Mouse (Mus musculus) embryo, embryonic 11 days (tissue): ENCODE measurements around the gene Atcay.

ENCODE experiments used
- DNase-seq: peaks from one replicate; pipeline ENCODE4 v3.0.0-alpha.2; 2015

Atcay gene

DNA sequence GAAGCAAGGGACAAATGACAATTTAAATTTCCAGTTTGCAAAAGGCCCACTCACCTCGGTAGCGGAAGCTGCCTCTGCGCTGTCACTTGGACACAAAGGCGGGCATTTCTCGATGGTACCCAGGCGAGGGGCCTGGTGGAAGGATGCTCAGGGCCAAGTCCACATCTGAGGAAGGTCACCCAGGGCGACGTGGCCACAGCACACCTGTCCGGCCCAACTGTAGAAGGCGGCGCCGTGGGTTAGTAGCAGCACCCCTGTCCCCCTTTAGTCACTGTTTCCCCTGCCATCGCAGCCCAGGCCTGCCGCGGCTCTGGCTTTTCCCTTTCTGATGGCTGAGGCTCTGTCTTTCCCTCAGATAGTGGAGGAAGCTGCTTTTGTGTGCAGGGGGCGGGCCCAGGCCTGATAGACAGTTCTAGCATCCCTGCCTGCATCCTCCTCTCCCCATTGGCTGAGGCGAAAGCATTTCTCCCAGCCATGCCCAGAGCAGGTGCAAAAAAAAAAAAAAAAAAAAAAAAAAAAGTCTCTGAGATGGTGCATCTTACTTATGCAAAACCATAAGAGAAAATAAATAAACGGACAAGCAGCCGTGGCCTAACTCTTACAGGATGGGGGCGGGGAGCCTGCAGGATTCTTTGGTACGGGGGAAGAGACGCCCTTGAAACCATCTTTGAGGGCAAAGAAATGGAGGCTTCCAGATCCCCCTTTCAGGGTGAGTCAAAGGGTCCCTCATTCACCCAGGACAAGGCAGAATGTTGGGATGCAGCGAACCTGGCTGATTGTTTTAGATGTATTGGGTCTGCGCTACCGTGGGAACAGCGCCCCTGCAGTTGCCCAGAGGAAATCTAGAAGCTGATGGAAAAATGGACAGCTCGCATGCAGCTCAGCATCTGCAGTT lies at the start of gene Atcay:
Gene Atcay, minus strand, starts transcription at position 396 of the 895 bp plus-strand sequence.
- peak; percentile 61 for DNase-seq

DNA sequence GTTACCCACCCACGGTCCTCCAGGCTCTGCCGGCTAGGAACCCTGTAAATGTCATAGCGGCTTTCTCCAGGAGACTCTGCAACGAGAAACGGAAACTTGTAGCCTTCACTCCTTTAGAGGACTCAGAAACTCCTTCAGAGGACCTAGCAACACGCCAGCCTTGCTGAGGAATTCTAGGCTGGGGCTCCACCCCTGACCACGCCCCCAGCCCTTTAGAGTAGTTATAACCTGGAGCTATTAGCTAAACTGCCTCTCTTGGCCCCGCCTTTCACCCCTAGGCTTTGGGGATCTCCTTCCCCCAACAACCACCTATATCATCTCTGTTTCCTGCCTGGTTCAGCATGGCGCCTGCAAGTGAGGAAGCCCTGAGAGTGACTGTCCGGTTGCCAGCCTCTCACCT lies 48.9 kb upstream of the Atcay start:
- peak; percentile 51 for DNase-seq

DNA sequence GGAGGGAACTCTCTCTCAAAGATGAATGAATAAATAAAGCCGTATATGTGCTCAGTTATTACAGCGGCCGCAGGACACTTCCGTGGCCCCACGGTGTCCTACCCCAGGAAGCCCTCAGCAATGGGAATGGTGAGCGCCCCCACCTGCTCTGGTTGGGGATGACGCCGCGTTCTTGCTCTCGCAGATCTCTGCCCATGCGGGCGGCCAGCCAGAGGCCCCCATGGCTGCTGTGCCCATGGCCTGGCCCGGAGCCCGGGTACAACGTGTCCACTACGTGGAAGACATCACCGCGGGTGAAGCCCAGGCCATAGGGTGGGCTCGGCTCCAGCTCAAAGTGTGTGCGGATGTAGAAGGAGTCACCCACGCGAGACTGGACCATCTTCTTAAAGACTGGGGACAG lies 47.0 kb upstream of the Atcay start:
- no peak for DNase-seq

DNA sequence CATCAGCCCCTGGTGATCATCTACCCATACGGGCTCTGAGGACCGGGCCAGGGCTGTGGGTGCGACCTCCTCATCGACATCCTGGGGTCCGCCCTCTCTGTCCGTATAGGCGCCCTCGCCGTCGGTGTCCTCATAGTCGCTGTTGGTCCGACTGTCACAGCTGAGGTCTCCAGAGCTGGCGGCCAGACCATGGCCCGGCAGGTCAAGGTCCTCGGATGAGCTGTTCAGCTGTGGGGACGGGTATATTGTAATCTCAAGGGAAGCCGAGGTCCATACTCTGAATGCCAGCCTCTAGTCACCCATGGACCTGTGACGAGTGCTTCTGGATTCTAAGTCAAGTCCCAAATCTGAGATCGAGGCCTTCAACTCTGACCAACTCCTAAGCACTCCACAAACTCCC lies 43.2 kb upstream of the Atcay start:
- no peak for DNase-seq

DNA sequence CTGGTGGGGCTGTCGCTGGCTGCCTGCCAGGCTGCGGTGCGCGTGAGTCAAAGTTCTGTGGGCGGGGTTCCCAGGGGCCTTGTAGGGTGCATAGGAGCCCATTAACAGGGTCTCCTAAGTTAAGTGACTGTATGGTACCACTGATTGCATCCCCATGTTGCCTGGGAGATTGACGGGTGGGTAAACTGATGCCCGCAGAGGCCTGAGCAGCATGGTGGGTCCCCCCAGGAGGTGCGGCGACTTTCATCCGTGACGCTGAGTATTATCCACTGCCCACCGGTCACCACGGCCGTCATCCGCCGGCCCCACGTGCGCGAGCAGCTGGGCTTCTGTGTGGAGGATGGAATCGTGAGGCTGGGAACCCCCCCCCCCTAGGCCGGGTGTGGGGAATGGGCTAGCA lies 41.7 kb upstream of the Atcay start:
- DNase-seq, result no peak

DNA sequence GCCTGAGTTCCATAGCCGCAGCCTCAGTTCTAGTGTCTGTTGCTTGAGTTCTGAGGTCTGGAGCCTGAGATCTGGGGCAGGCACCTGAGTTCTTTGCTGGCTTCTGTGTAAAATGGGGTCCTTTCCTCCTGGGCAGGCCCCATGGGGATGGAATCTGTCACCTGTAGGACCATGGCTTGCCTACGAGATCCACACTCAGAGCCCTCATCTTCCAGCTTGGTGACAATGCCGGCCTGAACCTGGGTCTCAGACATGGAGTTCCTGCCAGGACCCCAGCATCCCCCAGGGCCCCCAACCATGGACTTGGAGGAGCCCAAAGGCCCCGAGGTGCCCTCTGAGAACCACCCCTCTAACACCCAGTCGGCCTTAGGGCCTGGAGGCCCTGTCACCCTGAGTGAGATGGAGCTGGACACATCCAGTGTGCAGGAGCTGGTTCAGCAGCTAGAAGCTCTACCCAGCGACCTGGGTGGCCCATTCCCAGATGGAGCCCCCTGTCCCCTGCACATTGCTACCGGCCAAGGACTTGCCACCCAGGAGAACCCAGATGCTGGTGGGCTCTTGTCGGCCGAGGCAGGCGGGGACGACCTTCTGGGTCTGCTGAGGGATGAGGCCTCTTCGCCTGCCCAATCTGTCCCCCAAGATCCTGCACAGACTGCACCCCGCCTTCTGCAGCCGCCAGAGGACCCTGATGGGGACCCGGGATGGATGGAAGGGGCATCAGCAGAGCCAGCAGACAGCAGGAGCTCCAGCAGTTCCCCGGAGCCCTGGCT lies 38.2 kb upstream of the Atcay start:
- DNase-seq, result no peak

DNA sequence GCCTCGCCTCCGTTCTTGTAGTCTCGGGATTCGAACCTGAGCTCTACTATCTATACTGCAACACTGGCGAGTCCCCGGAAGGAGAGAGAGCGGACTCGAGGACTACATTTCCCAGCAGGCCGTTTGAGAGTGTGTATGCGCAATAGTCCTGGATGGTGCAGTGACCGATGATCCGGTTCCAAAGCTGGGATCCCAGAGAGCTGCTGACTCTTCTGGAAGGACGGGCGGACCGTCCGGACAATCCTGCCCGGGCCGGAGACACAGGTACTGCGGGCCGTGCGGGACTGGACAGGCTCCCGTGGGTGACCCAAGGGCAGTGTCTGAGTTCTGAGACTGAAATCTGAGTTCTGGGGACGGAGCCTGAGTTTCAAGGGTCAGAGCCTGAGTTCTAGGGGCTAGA lies 37.4 kb upstream of the Atcay start:
- DNase-seq, result peak; percentile 92

DNA sequence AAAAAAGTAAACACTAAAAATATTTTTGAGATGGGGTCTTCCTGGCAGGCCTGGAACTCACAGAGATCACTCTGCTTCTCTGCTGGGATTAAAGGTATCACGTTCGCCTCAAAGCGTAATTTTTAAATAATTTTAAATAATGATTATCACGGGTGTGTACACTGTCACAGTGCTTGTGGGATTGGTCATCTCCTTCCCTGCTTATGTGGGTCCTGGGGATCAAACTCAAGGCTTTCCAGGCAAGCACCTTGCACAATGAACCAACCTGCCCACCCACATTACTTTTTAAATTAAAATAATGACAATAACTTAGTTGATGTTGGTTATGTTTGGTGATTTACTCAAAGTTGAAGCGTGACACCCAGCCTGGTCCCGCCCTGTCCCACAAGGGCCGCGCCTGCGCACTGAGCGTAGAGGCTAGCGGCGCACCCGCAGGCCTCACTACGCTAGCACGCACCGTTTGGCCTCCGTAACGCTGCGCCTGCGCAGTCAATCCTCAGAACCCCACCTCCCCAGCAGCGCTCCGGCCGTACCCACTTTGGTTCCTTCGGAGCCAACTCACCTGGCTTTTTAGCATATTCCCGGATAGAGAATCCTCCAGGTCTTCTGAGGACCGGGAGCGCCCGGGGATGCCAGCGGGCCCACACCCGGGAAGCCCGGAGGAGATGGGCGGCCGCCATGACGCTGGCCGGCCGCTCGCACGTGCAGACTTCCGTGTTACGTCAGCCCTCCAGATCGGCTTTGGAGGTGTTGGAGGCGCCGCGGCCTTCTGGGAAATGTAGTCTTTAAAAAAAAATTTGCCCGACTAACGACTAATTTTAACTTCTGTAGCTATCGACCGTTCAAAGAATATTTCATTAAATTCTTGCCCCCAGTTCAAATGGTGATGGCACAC lies 35.8 kb upstream of the Atcay start, which contains the start of the genes Mrpl54 and Apba3:
Gene Mrpl54, minus strand, starts transcription at position 724 of the 895 bp plus-strand sequence.
Gene Apba3, plus strand, starts transcription at position 750 of the 895 bp plus-strand sequence.
- peak; percentile 100 for DNase-seq

DNA sequence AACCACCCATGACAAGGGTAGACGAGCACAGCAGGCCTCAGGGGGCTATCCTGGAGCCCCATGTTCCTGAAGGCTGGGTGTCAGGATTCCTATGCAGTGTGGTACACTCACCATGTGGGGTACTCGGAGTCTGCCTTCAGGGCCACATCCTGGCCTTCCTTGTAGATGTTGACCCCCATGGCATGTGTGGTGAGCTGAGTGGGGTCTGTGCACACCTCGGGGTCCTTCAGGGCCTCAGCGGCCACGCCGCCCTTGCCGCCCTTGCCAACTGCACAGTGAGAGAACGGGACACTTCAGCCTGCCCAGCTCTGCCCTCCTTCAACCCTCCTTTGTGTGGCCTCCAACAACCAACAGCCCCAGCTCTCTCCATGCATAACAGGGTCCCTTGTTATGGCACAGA lies 34.9 kb upstream of the Atcay start:
- DNase-seq, result no peak

DNA sequence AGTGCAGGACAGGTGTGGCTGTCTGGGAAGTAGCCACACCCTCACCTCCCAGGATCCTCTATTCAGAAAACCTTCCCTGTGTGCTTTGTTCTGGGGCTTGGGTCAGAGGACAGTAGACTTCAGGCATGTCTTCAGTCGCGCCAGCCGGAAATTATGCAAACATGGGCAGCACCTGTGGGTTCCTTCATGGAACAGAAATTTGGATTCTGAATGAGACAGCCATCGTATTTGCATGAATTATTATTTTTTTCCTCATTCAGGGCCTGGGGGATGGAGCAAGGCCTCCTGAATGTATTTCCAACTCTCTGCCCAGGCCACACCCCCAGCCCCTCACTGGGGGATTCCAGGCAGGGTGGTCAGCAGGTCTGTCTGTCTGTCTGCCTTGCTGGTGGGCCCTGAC lies 30.4 kb upstream of the Atcay start:
- no peak for DNase-seq

DNA sequence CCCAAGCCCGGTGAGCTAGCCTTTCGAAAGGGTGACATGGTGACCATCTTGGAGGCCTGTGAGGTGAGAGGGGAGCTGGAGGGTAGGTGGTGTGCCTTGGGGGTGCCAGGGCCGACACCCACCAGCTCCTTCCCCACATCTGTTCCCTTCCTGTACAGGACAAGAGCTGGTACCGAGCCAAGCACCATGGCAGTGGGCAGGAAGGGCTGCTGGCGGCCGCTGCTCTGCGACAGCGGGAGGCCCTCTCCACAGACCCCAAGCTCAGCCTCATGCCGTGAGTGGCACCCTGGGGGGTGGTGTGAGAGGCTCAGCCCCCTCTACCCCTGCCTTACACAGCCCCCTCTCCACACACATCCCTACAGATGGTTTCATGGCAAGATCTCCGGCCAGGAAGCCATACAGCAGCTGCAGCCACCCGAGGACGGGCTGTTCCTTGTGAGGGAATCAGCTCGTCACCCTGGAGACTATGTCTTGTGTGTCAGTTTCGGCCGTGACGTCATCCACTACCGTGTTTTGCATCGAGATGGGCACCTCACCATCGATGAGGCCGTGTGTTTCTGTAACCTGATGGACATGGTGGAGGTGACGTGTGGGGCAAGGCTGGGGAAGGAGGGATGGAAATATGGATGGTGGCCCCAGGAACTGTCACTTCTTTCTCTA lies 28.7 kb upstream of the Atcay start:
- DNase-seq, result no peak

DNA sequence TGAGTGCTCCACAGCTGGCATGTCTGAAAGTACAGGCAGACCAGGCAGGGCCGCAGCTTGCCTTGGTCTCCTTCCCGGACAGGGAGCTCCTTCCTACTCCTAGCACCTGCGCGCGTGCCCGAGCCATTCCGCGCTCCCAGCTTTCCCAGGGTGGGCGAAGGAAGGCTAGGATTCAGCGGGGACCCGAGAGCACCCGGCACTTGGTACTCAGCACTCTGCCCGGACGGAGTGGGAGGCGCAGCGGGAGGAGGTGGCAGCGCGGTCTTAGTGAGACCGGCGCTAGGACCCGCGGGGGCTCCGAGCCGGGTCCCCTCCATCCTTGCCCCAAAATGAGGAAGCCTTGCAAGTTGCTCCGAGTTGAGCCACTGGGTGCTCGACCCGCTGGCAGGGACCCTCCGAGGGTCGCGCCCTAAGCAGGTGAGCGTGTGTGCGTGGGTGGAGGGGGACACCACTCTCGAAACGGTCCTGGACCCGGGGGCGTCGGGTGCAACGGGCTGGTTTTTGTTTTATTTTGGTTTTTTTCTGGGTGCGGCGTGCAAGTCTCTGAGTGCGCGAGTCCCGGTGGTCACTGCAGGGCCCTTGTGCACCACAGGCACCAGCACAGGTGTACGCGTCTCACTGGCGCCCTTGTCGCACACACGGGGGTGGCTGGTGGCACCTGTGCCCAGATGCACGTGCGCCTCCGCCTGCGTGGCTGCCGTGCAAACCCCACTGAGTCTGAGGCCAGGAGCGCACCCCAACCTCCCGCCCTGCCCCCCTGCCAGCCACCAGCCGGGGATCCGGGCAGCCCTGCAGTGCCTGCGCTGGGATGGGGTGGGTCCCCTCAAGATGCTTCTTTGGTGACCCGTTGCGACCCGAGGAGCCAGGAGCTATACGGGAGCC lies 26.8 kb upstream of the Atcay start:
- DNase-seq, result peak; percentile 57

DNA sequence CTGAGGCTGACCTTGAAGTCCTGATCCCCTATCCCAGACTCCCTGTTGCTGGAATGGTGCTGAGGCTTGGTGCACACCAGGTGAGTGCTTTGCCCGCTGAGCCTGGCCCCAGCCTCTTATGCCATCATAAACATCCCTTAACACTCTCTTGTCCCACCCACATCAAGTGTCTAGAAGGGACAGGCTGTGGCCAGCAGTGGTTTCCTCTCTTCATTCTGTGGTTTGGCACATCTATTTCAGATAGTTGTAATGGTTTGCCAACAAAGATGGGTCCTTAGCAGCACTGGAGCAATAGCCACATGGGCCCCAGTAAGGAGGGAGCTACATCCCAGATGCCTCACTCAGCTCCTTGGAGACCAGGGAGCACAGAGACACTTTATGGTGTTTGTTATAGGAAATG lies 24.3 kb upstream of the Atcay start:
- DNase-seq, result no peak

DNA sequence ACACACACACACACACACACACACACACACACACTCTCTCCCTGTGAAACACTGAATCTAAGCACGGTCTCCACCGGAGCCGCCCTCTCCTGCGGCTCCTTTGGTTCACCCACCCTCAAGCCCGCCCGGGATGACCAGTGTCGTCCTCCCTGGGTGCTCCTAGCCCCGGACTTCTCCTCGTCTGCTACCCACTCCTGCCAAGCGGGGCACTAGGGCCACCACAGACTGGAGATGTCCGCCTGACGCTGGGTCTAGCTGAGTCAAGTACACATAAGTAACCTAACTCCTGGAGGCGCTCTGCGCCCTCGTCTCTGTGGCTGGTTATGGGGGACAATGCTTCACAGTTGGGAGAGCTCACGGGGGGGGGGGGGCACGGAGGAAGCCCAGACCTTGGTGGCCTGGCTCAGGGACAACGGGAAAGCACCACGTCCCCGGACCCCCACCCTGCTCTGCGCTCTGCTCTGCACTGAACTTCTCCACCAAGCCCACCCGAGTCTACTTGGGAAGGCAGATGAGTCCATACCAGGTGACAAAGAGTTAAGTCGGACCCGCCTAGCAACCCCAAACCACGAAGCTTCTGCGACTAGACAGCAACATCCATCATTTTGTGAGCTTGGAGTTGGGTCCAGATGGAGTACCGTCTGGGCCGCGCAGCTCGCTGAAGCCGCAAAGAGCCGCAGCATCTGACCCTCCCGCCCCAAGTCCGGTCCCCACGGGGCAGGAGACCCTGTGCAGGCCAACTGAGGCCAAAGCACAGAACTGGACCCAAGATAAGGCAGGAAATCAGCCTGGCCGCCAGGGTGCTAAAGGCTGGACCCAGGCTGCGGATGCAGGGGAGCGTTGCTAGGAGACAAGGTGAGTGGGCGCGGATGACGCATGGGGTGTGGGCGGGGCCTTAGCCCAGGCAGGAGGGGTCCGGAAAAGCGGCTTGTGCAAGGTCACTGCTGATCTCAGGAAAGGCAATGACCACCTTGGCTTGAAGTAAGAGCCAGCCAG lies 22.1 kb upstream of the Atcay start, which contains the start of gene Matk:
Gene Matk, plus strand, starts transcription at position 512 of the 996 bp plus-strand sequence.
- DNase-seq, result peak; percentile 81

DNA sequence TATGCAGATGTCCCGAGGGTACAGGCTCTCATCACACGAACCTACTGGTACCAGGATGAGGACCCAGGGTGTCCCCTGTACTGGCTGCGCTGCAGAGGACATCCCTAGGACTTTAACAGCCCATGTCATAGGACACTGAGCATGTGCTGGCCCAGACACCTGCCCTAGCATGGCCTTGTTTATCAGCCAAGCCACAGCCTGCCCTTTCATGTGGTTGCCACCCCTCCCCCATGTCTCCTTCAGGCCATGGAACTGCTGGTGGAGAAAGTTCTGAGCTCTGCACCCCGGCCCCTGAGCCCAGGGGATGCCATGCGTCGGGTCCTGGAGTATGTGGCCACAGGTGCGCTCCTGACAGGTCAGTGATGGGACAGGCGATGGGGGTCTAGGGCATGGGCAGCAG lies 18.8 kb upstream of the Atcay start:
- no peak for DNase-seq

DNA sequence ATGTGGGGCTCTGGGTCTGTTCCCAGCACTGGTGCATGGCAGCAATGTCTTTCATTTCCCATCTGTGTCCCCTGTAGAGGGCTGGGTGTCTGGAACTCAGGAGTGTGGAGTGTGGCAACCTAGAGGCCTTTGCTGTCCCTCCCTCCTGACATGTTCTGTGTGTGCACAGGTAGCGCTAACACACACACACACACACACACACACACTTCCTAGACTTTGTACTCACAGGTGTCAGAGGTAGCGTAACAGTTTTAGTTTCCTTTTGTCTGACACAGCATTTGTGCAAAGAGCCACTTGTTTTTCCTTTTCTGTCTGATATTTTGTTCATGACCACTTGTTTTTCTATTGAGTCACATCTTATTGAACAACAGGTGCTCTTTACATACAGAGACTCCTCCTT lies 17.2 kb upstream of the Atcay start:
- DNase-seq, result no peak

DNA sequence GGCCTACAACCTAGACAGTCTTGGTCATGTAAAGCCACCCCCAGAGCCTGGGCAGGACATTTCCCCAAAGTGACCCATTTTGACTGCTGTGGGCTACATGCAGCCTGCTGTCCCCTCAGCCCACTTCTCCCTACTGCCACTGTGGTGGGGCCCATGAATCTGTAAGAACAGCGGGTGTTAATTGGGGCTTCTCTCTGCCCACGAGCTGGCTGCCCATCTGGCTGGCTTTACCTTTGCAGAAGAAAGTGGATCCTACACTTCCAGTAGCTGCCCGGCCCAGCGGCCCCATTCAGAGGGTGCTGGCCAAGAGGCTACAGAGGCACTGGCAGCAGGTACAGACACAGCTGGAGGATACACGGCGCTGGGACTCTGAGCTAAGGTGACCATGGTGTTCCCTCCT lies 14.5 kb upstream of the Atcay start:
- no peak for DNase-seq

DNA sequence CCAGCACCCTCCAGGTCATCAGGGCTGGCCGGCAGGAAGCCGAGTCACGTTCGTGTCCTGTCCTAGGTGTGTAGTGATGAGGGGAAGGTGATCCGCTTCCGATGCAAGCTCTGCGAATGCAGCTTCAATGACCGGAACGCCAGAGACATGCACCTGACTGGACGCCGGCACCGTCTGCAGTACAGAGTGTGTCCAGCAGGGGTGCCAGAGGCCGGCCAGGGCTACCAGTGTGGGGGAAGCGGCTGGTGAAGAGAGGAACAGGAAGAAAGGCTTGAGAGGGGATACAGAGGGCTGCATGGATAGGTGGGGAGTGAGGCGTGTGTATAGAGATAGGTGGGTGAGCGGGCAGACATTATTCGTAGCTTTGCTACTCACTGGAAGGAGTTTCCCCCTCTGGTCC lies 14.0 kb upstream of the Atcay start:
- peak; percentile 81 for DNase-seq

DNA sequence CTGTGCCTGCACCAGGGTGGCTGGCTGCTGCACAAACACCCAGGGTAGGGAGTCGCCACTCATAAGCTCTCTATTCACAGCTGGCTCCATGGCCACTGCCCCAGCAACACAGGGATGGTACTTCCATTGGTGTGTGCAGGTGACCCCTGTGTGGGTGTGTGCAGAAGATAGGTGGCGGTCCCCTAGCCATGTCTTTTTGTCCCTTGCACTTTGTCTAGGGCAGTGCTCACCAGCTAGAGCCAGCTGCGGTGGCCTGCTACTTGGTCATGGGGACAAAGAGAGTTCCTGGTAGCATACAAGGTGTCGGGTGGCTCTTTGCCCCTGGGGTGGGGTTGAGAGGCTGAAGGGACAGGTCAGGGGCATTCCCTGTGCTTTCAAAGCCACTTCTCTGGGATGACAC lies 13.5 kb upstream of the Atcay start:
- no peak for DNase-seq

DNA sequence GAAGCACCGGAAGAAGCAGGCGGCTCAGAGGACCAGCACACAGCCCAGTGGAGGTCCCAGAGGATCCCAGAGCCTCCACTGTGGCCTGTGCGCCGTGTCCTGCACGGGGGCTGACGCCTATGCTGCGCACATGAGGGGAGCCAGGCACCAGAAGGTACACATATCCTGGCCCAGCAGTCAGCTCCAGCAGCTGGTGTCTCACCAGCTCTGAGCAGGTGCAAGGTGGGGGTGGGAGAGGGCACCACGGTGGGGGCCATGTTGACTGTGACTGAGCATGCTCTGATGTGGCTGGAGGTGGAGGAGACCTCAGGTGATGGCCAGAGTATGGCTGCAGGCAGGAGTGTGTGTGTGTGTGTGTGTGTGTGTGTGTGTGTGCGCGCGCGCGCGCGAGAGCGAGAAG lies 11.4 kb upstream of the Atcay start:
- DNase-seq, result no peak
